Mouse (Mus musculus) heart, adult 2 months (tissue): Measurements from ENCODE around the gene Rmi2.

Experiments used
- CTCF ChIP-seq: fragments of 200-600 bp; IDR thresholded peaks from 2 replicates; pipeline ENCODE4 v1.8.1; 2022; ENCODE audit warnings: antibody characterized with exemption, mild to moderate bottlenecking, moderate library complexity
- EP300 ChIP-seq: fragments of 200-500 bp; IDR thresholded peaks from 2 replicates; pipeline ENCODE4 v1.6.1; 2011; ENCODE audit warnings: low read depth, low read length, control low read depth; ENCODE audit not compliant: insufficient read depth
- POLR2A ChIP-seq: fragments of 200-500 bp; IDR thresholded peaks from 2 replicates; pipeline ENCODE4 v1.6.1; 2011; ENCODE audit warnings: mild to moderate bottlenecking, low read depth, low read length, control low read depth; ENCODE audit not compliant: insufficient read depth

DNA sequence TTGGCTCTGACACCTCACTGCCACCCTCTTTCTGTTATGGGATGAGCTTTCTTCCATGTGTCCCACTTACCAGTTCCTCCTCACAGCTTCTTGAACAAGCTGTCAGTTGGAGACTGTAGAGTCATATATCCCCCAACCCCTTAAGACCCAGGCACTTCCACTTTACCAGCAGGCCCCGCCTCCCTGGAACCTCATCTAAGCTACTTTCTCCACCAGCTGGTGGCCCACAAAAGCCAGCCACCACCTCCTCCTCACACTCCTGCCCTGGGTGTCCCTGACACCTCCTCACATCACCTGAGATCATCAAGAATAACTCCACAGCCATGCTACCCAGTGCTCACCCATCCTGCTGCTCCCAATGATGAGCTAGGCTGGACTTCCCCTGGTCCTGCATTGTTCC is 65.9 kb downstream of the Rmi2 start:
- TF ChIP-seq EP300 (no peak), POLR2A (no peak), CTCF (no peak)
